Mouse (Mus musculus): ENCODE measurements at regions not wholly inside any gene's neighbourhood (a gene's known extent, or its start where the extent isn't known, plus 50 kb on each side); places are given as distances from the start of the nearest gene placed in this dataset.
A peak's percentile ranks its signal among the peaks of the same experiment; 100 is the strongest.

DNA sequence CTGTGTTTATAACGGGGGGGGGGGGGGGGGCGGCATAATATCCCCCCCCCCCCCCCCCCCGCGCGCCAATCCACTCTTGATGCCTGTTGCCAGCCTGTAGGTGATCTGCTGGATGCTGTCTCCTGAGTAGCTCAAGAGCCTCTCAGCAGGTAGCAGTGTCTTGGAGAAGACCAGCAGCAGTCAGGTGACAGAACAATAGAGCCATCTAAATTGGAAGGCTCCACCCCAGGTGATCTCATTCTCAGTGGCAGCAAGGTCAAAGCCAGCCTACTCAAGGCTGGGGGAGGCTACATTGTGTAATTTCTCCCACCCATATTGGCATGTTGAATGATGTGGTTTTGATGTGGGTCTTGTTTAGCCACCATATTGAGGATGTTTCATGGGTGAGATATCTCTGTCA is 338.3 kb upstream of the Zfp804a start:
- DNase-seq (ENCODE audit: low read depth, low spot score), result peak; percentile 81

GRCm38 (mm10) chr2:81733484-81733883 is 319.5 kb upstream of the Zfp804a start:
- no peak for DNase-seq (ENCODE audit: low read depth, low spot score)

- no peak for DNase-seq (ENCODE audit: low read depth, low spot score)
These were observed 319.0 kb upstream of the Zfp804a start for GRCm38 (mm10) chr2:81734031-81734430.

DNA sequence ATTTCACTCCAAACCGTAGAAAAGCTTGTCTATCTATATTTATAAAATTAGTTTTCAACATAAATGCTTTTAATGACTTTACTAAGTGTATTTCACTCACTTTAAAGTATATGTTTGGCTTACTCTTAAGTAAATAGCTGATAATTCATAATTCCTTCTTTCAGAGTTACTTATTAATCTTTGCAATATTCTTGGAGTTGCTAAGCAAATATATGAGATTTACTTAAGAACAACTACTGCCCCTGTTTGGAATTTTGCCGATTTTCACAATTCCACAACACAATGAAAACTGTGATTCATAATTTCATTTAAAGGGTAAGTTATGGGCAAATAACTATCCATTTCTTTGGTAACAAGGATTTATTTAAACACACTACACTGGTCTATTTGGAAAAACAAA is 287.2 kb upstream of the Zfp804a start:
- no peak for DNase-seq (ENCODE audit: low read depth, low spot score)

DNA sequence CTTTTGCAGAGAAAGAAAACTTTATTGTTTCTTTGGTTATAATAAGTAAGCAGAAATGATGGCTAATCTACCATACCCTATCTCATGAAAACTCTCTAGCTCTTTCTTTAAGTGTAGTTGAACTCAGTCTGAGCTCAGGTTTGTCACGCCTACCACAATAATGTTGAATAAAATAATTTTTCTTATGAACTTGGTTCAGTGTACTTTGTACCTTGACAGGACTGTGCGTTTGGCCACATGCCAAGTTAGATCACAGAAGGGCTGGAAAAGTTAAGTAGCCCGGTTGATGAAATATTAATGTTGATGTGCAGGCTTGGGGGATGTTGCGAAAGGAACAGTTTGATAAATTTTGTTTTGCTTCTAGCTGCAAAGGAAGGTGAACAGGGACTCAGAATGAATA is 270.0 kb upstream of the Zfp804a start:
- DNase-seq (ENCODE audit: low read depth, low spot score), result no peak

All from ES-CJ7 (cell line).